10 mouse cellular contexts compared by ENCODE assay signal in the genomic region with DNA sequence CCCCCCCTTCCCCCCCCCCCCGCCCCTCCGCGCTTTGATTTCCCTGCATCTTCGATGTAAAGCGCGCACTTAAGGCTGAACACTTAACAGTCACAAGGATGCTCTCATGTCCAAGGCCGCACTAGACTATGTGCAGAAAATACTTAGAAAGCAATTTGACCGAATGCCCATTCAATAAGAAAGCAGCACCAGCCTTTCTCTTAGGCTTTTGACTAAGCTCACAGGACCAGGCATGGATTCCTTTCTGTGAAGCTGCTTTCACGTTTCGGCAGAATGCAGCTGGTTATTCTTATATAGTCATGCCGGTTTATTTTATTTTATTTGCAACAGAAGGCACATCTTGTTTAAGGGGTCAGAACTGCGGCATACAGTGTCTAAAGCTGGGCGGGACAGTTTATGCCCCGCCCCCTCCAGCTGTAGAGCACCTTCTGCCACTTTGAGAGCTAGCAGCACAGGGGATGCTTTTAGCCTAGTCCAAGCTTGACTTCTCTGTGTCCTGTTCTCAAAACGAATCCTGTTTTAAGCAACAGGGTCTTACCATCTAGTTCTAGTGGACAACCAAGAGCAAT. TPM values are rescaled to one million over a fixed set of nuclear protein-coding genes. Genes with fewer than 3 reads are reported as not detected.
A peak's percentile ranks its signal among the peaks of the same experiment; 100 is the strongest.
DNase-seq lines count a peak whose midpoint lies in the region; ATAC-seq and TF ChIP-seq lines count a peak whose summit lies in the region.
"Had no signal": no experiment of that assay in that cellular context is flagged by ENCODE, and none has a peak within 500 bp of the region (broad histone marks: within the 10 kb centered on the region; RNA-seq: fewer than 3 reads in every experiment).

No protein-coding gene starts in this region.

- no peaks in the 10 kb centered on the region for H3K27me3 ChIP-seq in testis, adult 2 months (ENCODE audit: control insufficient read depth, insufficient read depth, low read length)
- peaks cover 4% of the 10 kb centered on the region; the same call in 1 of the 2 replicates for H3K27me3 ChIP-seq in forebrain, embryonic 15.5 days
- no peaks in the 10 kb centered on the region for H3K27me3 ChIP-seq in liver, postnatal 0 days (ENCODE audit: insufficient read depth, low read length)

- H3K4me2 ChIP-seq in forebrain, embryonic 15.5 days (replicated peaks): peak overlapping the region; percentile 39
- H3K4me2 ChIP-seq in liver, postnatal 0 days (ENCODE audit: low read depth, low read length): 0 out of 2 replicates have a peak overlapping the region, but pooled peaks have one; percentile 22

- DNase-seq in testis, postnatal 14 days (ENCODE audit: low spot score): no peak
- no peak for DNase-seq in liver, postnatal 0 days
- DNase-seq in ovary, postnatal 36 days (ENCODE audit: low spot score): no peak
- DNase-seq in right cerebral cortex, postnatal 36 days (ENCODE audit: low spot score in 2 of 2): no peak
- DNase-seq in adipocyte (ENCODE audit: low spot score): no peak
- DNase-seq: lung, postnatal 36 days had no signal

- no peaks in the 10 kb centered on the region for H3K4me1 ChIP-seq in testis, adult 2 months (ENCODE audit: control insufficient read depth, insufficient read depth, low read length)
- H3K4me1 ChIP-seq in forebrain, embryonic 15.5 days: peaks cover 7% of the 10 kb centered on the region; the same call in 1 of the 2 replicates
- H3K4me1 ChIP-seq in liver, postnatal 0 days (ENCODE audit: insufficient read depth): no peaks in the 10 kb centered on the region

- no peak overlapping the region for H3K9ac ChIP-seq in forebrain, embryonic 15.5 days (replicated peaks)
- H3K9ac ChIP-seq in liver, postnatal 0 days (replicated peaks): no peak overlapping the region

- H3K4me3 ChIP-seq in testis, adult 2 months (ENCODE audit: control insufficient read depth, low read depth, low read length): peak overlapping the region; percentile 28; the same call in 1 of the 2 replicates
- peak overlapping the region; percentile 21 for H3K4me3 ChIP-seq in forebrain, embryonic 15.5 days
- H3K4me3 ChIP-seq in liver, postnatal 0 days (ENCODE audit: low read depth, low read length): no peak overlapping the region

- no peaks in the 10 kb centered on the region for H3K36me3 ChIP-seq in testis, adult 2 months (ENCODE audit: control insufficient read depth, insufficient read depth, low read length)
- no peaks in the 10 kb centered on the region for H3K36me3 ChIP-seq in forebrain, embryonic 15.5 days
- H3K36me3 ChIP-seq in liver, postnatal 0 days (replicated peaks; ENCODE audit: insufficient read depth, low read length): no peaks in the 10 kb centered on the region

- no peak overlapping the region for H3K27ac ChIP-seq in testis, adult 2 months (ENCODE audit: control insufficient read depth, insufficient read depth, low read depth, low read length)
- no peak overlapping the region for H3K27ac ChIP-seq in forebrain, embryonic 15.5 days (replicated peaks)
- H3K27ac ChIP-seq in liver, postnatal 0 days (ENCODE audit: low read depth): no peak overlapping the region

- 16% methylated on average over 15 of the region's 15 CpGs for WGBS in forebrain, embryonic 15.5 days
- WGBS in liver, postnatal 0 days (ENCODE audit: insufficient replicate concordance): 25% methylated on average over 15 of the region's 15 CpGs

- no peaks in the 10 kb centered on the region for H3K9me3 ChIP-seq in forebrain, embryonic 15.5 days
- H3K9me3 ChIP-seq in liver, postnatal 0 days (ENCODE audit: low read length): no peaks in the 10 kb centered on the region

- TF ChIP-seq CTCF in testis, adult 2 months (IDR thresholded peaks at IDR 0.05; ENCODE audit: control insufficient read depth, insufficient read depth, insufficient replicate concordance, low read depth, low read length): no peak
- TF ChIP-seq CTCF in liver, postnatal 0 days (IDR thresholded peaks at IDR 0.05; ENCODE audit: low read depth): no peak

- TF ChIP-seq EP300 in liver, postnatal 0 days (IDR thresholded peaks at IDR 0.05; ENCODE audit: low read depth): no peak

- TF ChIP-seq POLR2A in testis, adult 2 months (IDR thresholded peaks at IDR 0.05; ENCODE audit: control insufficient read depth, low read depth, low read length): no peak

- ATAC-seq in forebrain, embryonic 15.5 days (replicated peaks): peak; percentile 66
- ATAC-seq in liver, postnatal 0 days: no peak
- no peak for ATAC-seq in frontal cortex, adult (ENCODE audit: low TSS enrichment)
- ATAC-seq: activated CD4-positive, CD25-positive, alpha-beta regulatory T cell, adult 4 months had no signal

RNA-seq across cellular contexts. Expression of a gene that starts 30.8 kb away (rescaled TPM):
- 0.05 and 0.40 TPM in 2 replicates for polyA plus RNA-seq in testis, adult 2 months (2012; rRNA removed)
- polyA plus RNA-seq in forebrain, embryonic 15.5 days (2015; fragmentation: Nextera tagmentation; extraction: Ambion mirVana): 0.39 and 0.41 TPM in 2 replicates
- 0.49 and 0.73 TPM in 2 replicates for polyA plus RNA-seq in liver, postnatal 0 days (2015; fragmentation: Nextera tagmentation; extraction: Ambion mirVana)

RNA-seq across cellular contexts. Expression of a gene that starts 48.6 kb away (rescaled TPM):
- not detected in 2 replicates for polyA plus RNA-seq in testis, adult 2 months (2012; rRNA removed)
- not detected in 2 replicates for polyA plus RNA-seq in forebrain, embryonic 15.5 days (2015; fragmentation: Nextera tagmentation; extraction: Ambion mirVana)
- 0.25 and 0.56 TPM in 2 replicates for polyA plus RNA-seq in liver, postnatal 0 days (2015; fragmentation: Nextera tagmentation; extraction: Ambion mirVana)
- polyA plus RNA-seq: activated CD4-positive, CD25-positive, alpha-beta regulatory T cell, adult 4 months had no signal
